Mouse (Mus musculus) Patski (cell line): ENCODE results near the gene Pole. TPM values are rescaled to one million over a fixed set of nuclear protein-coding genes. Genes with fewer than 3 reads are reported as not detected.
A peak's percentile ranks its signal among the peaks of the same experiment; 100 is the strongest.

ENCODE experiments used
- ATAC-seq: fragments of 100-300 bp; one replicate; pipeline ENCODE4 v1.8.0; 2021
- CTCF ChIA-PET: fragments of 350-600 bp; sonication (Branson Sonifier 250); formaldehyde crosslinking; loops from one replicate; lab custom pipeline; 2022; ENCODE audit warnings: inconsistent platforms; lab: Charles Lee
- POLR2A ChIA-PET: fragments of 350-600 bp; sonication (Branson Sonifier 250); formaldehyde crosslinking; loops from one replicate; lab custom pipeline; 2022; ENCODE audit warnings: antibody characterized with exemption, inconsistent platforms; lab: Charles Lee
- DNase-seq: peaks from one replicate; pipeline ENCODE4 v3.0.0-alpha.2; 2011; ENCODE audit warnings: low read depth, low spot score
- H3K27me3 ChIP-seq: fragments of 371-371 bp; one replicate; pipeline ENCODE4 v1.5.1; 2021
- CTCF ChIP-seq: fragments of 100-300 bp; IDR thresholded peaks from one replicate; pipeline ENCODE4 v1.5.1; 2021
- in situ Hi-C: fragments of 300-500 bp; cut with MboI; formaldehyde crosslinking; loops from 3 replicates; pipeline ENCODE4 v1.11.1; 2018; ENCODE audit warnings: low pct_unique_long_range_greater_than_20kb, mixed read lengths
- polyA plus RNA-seq: library from polyadenylated mRNA; unstranded; gene quantifications from one replicate; pipeline ENCODE4 v1.2.3, GENCODE M21; 2021

Gene Pole
- polyA plus RNA-seq, 1 experiment from 2014 or later = 20.3 TPM

DNA sequence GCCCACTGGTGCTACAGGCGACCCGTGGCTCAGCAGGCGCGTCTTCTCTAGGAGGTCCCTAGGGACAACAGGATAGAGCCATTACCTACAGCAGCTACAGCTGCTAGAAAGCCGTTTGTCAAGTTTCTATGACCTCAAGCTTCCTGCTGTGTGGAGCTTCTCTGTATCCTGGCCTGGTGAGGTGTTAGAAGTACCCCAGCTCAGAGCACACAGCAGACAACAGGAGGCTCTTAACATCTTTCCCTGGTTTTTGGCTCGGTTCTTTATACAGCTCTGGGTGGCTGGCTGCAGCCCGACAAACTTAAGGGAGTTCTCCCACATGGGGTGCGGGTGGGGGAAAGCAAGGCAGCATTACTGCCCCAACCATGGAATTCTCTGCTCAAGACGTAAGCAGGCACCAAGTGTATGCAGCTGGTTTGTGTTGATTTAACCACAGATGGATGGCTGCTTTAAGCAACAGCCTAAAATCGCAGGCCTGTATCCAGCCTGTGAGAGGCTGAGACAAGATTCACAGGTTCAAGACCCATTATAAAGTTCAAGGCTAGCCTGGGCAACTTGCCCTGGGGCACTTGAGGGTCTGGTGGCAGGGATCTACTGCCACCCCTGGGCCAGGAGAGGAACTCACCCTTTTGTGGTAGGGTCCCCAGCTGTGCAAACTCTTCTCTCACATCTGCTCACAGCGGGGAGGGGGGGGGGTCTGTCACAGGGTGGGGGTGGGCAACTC lies 77.9 kb downstream of the Pole start:
- ChIA-PET CTCF (interaction anchor here (1.2 to 2.2 kb wide), 2 partner anchors 10 to 13 kb away, joined by 3 to 6 read pairs; no protein-coding TSS in a partner anchor), POLR2A (no interaction called here)
- no peak for ATAC-seq
- DNase-seq = no peak
- no peak for TF ChIP-seq CTCF
- H3K27me3 ChIP-seq = no peaks in the 10 kb centered on the region
- in situ Hi-C loops = no loop called here

- ATAC-seq (peak; percentile 48), DNase-seq (no peak)
- ChIA-PET POLR2A (interaction anchor here (0.6 to 0.8 kb wide), 2 partner anchors 71 to 101 kb away, joined by 3 to 4 read pairs; partner anchors contain the start of gene Fbrsl1), CTCF (interaction anchor here (0.6 to 1.8 kb wide), 10 partner anchors 8 to 108 kb away, joined by 3 to 13 read pairs (median 4); no protein-coding TSS in a partner anchor)
- no peak for TF ChIP-seq CTCF
- in situ Hi-C loops = no loop called here
- H3K27me3 ChIP-seq = no peaks in the 10 kb centered on the region
Observed at GRCm38 (mm10) chr5:110376802-110377433, 90.8 kb downstream of the Pole start.

GRCm38 (mm10) chr5:110378181-110378583 lies 92.1 kb downstream of the Pole start:
- in situ Hi-C loops = no loop called here
- ATAC-seq (peak; percentile 5), DNase-seq (no peak)
- ChIA-PET POLR2A (no interaction called here), CTCF (no interaction called here)
- TF ChIP-seq CTCF = no peak
- H3K27me3 ChIP-seq = no peaks in the 10 kb centered on the region

DNA sequence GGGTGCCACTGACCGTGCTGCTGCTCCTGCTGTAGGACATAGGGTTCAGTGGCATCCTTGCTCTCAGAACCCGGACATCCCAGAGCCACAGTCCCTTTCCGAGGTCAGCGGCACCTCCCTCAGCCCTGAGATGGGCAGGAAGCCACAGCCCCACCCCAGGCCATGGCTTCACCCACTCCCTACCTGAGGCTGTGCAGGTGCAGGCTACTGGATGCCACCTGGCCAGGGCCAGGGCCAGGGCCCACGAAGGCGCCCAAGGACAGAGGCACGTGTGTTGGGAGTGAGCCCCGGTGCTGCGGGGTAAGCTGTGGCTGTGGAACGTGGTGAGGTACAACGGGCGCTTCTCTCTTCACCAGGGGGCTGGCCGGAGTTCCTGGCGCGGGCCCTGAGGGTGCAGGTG lies 93.0 kb downstream of the Pole start:
- DNase-seq = no peak
- no peaks in the 10 kb centered on the region for H3K27me3 ChIP-seq
- ATAC-seq = no peak
- in situ Hi-C loops = no loop called here
- TF ChIP-seq CTCF = no peak
- ChIA-PET POLR2A (interaction anchor here (0.6 kb wide), 1 partner anchor 256 kb away, joined by 3 read pairs; no protein-coding TSS in a partner anchor), CTCF (no interaction called here)

DNA sequence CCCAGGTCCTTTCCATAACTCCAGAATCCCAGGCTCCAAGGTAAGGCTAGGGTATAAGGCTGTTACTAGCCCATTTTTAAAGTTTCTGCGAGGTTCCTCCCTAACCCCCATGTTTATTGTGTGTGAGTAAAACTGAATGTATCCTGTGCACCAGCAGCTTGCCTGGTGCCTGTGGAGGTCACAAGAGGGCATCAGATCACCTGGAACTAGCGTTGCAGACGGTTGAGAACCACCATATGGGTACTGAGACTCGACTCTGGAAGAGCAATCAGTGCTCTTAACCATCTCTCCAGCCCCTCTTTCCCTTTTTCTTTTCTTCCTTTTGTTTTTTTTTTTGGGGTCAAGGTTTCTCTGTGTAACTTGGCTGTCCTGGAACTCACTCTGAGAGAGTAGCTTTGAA lies 93.7 kb downstream of the Pole start:
- ChIA-PET POLR2A (interaction anchor here (0.6 kb wide), 1 partner anchor 256 kb away, joined by 3 read pairs; no protein-coding TSS in a partner anchor), CTCF (interaction anchor here (0.8 to 2.6 kb wide), 3 partner anchors 15 to 50 kb away, joined by 3 to 6 read pairs (median 3); no protein-coding TSS in a partner anchor)
- in situ Hi-C loops = loop anchor here (5.0 kb wide), 1 partner anchor 47 kb away; no protein-coding TSS in a partner anchor
- TF ChIP-seq CTCF = no peak
- H3K27me3 ChIP-seq = no peaks in the 10 kb centered on the region
- ATAC-seq = no peak
- no peak for DNase-seq

- in situ Hi-C loops = loop anchor here (5.0 kb wide), 1 partner anchor 43 kb away; no protein-coding TSS in a partner anchor
- ChIA-PET CTCF (interaction anchor here (1.1 to 2.6 kb wide), 8 partner anchors 8 to 50 kb away, joined by 3 to 7 read pairs (median 4); no protein-coding TSS in a partner anchor), POLR2A (interaction anchor here (1.3 kb wide), 1 partner anchor 10 kb away, joined by 3 read pairs; no protein-coding TSS in a partner anchor)
- DNase-seq = no peak
- no peaks in the 10 kb centered on the region for H3K27me3 ChIP-seq
- no peak for ATAC-seq
- TF ChIP-seq CTCF = no peak
Observed at GRCm38 (mm10) chr5:110384491-110384890, 98.4 kb downstream of the Pole start.

GRCm38 (mm10) chr5:110385263-110385662 lies 99.2 kb downstream of the Pole start:
- H3K27me3 ChIP-seq = no peaks in the 10 kb centered on the region
- ChIA-PET POLR2A (interaction anchor here (1.3 kb wide), 1 partner anchor 9 kb away, joined by 3 read pairs; no protein-coding TSS in a partner anchor), CTCF (interaction anchor here (1.1 to 2.6 kb wide), 6 partner anchors 8 to 47 kb away, joined by 3 to 5 read pairs (median 4); no protein-coding TSS in a partner anchor)
- in situ Hi-C loops = no loop called here
- no peak for TF ChIP-seq CTCF
- DNase-seq (no peak), ATAC-seq (no peak)

- no peak for TF ChIP-seq CTCF
- in situ Hi-C loops = no loop called here
- ATAC-seq = no peak
- no peak for DNase-seq
- H3K27me3 ChIP-seq = no peaks in the 10 kb centered on the region
- ChIA-PET POLR2A (no interaction called here), CTCF (no interaction called here)
Observed at GRCm38 (mm10) chr5:110386371-110387330, 100.5 kb downstream of the Pole start.

Other genes with a start within 250 kb of the Pole start
- 8.2 TPM for gene Gm17655, start 213.8 kb upstream of the Pole start, polyA plus RNA-seq
- 0.64 TPM for gene Gm35315, start 191.9 kb upstream of the Pole start, polyA plus RNA-seq
- gene Plcxd1, start 186.3 kb upstream of the Pole start, polyA plus RNA-seq = 1.6 TPM
- gene Gtpbp6, start 178.1 kb upstream of the Pole start, polyA plus RNA-seq = 56.8 TPM
- gene Zfp605, start 176.2 kb upstream of the Pole start, polyA plus RNA-seq = 12.6 TPM
- gene Chfr, start 150.5 kb upstream of the Pole start, polyA plus RNA-seq = 43.4 TPM
- gene Golga3, start 109.6 kb upstream of the Pole start, polyA plus RNA-seq = 33.5 TPM
- 40.2 TPM for gene Ankle2, start 55.3 kb upstream of the Pole start, polyA plus RNA-seq
- 65.6 TPM for gene Pgam5, start 16.4 kb upstream of the Pole start, polyA plus RNA-seq
- 8.2 TPM for gene Pxmp2, start 120 bp upstream of the Pole start, polyA plus RNA-seq
- 0.23 TPM for gene P2rx2, start 56.9 kb downstream of the Pole start, polyA plus RNA-seq
- not detected for gene Lrcol1, start 58.4 kb downstream of the Pole start, polyA plus RNA-seq
- 33.6 TPM for gene Fbrsl1, start 162.2 kb downstream of the Pole start, polyA plus RNA-seq